Mouse (Mus musculus) heart, postnatal 0 days (tissue): ENCODE measurements around the gene Klhl42. TPM values are rescaled to one million over a fixed set of nuclear protein-coding genes. Genes with fewer than 3 reads are reported as not detected.

Source experiments
- ATAC-seq: fragments of 200-750 bp; cut with Nextera tagmentation; 2 replicates; pipeline ENCODE4 v1.8.0; 2017; ENCODE audit warnings: low read depth, moderate number of reproducible peaks, moderate library complexity; ENCODE audit not compliant: insufficient read depth
- DNase-seq: peaks from one replicate; pipeline ENCODE4 v3.0.0-alpha.2; 2016; ENCODE audit warnings: low spot score
- H3K27ac ChIP-seq: fragments of 300-500 bp; sonication (generic); 2 replicates; pipeline ENCODE4 v1.5.1; 2014; ENCODE audit warnings: low read depth, mild to moderate bottlenecking
- H3K27me3 ChIP-seq: fragments of 300-500 bp; sonication (generic); 2 replicates; pipeline ENCODE4 v1.6.1; 2014; ENCODE audit warnings: low read length, mixed read lengths; ENCODE audit not compliant: control insufficient read depth, insufficient read depth
- H3K36me3 ChIP-seq: fragments of 300-500 bp; sonication (generic); replicated peaks from 2 replicates; pipeline ENCODE4 v1.6.1; 2014; ENCODE audit warnings: low read length, mixed read lengths; ENCODE audit not compliant: control insufficient read depth, insufficient read depth
- H3K4me1 ChIP-seq: fragments of 300-500 bp; sonication (generic); 2 replicates; pipeline ENCODE4 v1.6.1; 2014; ENCODE audit warnings: antibody characterized with exemption; ENCODE audit not compliant: control insufficient read depth, insufficient read depth
- H3K4me2 ChIP-seq: fragments of 300-500 bp; sonication (generic); 2 replicates; pipeline ENCODE4 v1.6.1; 2014; ENCODE audit warnings: low read depth, mild to moderate bottlenecking, low read length, moderate library complexity
- H3K4me3 ChIP-seq: fragments of 300-500 bp; sonication (generic); 2 replicates; pipeline ENCODE4 v1.5.1; 2014; ENCODE audit warnings: low read depth, low read length
- H3K9ac ChIP-seq: fragments of 300-500 bp; sonication (generic); replicated peaks from 2 replicates; pipeline ENCODE4 v1.6.1; 2014; ENCODE audit warnings: low read depth, low read length, mixed read lengths
- H3K9me3 ChIP-seq: fragments of 300-500 bp; sonication (generic); replicated peaks from 2 replicates; pipeline ENCODE4 v1.6.1; 2016; ENCODE audit warnings: low read length; ENCODE audit not compliant: control insufficient read depth
- CTCF ChIP-seq: IDR thresholded peaks from 2 replicates; pipeline ENCODE4 v1.5.1; 2016; ENCODE audit warnings: antibody characterized with exemption, control low read depth, low read depth
- EP300 ChIP-seq: IDR thresholded peaks from 2 replicates; pipeline ENCODE4 v1.6.1; 2016; ENCODE audit warnings: antibody characterized with exemption, low read depth
- WGBS: fragments of 180-500 bp; shearing (Covaris S2); extraction: QIAGEN DNeasy Blood & Tissue Kit; methylation state at CpG from one replicate; pipeline ENCODE4 v1.1.7; 2014; 5-methylcytosine and 5-hydroxymethylcytosine counted together
- polyA plus RNA-seq: library from polyadenylated mRNA; unstranded; fragments of >200 nt; fragmentation: Nextera tagmentation; extraction: Ambion mirVana; gene quantifications from 2 replicates; pipeline ENCODE4 v1.2.1, GENCODE M21; 2015
- total RNA-seq: library from RNA; depleted of rRNA; stranded (reverse); fragments of >200 nt; gene quantifications from 2 replicates; pipeline ENCODE4 v1.2.3, GENCODE M21; 2014; ENCODE audit warnings: low replicate concordance

Gene Klhl42
- total and polyA plus RNA-seq, 2 experiments from 2014 or later, result 2.2 to 56.8 TPM

- Histone ChIP-seq H3K4me3 (no peak overlapping the region), H3K4me1 (no peaks in the 10 kb centered on the region), H3K27me3 (no peaks in the 10 kb centered on the region), H3K4me2 (no peak overlapping the region), H3K27ac (no peak overlapping the region), H3K36me3 (peaks cover 94% of the 10 kb centered on the region), H3K9me3 (no peaks in the 10 kb centered on the region), H3K9ac (no peak overlapping the region)
- TF ChIP-seq EP300, result no peak
- no peak for TF ChIP-seq CTCF
- DNase-seq, result no peak
- 91% methylated on average over 8 of the region's 8 CpGs for WGBS
- no peak for ATAC-seq
These were observed 39.5 kb upstream of the Klhl42 start for GRCm38 (mm10) chr6:147051666-147052065.

- Histone ChIP-seq H3K36me3 (peaks cover 94% of the 10 kb centered on the region), H3K4me2 (no peak overlapping the region), H3K9me3 (no peaks in the 10 kb centered on the region), H3K4me3 (no peak overlapping the region), H3K4me1 (no peaks in the 10 kb centered on the region), H3K27ac (no peak overlapping the region), H3K9ac (no peak overlapping the region), H3K27me3 (no peaks in the 10 kb centered on the region)
- TF ChIP-seq EP300, result no peak
- ATAC-seq (no peak), DNase-seq (no peak)
- WGBS, result 91% methylated on average over 9 of the region's 9 CpGs
These were observed 38.7 kb upstream of the Klhl42 start for GRCm38 (mm10) chr6:147052440-147052839.

DNA sequence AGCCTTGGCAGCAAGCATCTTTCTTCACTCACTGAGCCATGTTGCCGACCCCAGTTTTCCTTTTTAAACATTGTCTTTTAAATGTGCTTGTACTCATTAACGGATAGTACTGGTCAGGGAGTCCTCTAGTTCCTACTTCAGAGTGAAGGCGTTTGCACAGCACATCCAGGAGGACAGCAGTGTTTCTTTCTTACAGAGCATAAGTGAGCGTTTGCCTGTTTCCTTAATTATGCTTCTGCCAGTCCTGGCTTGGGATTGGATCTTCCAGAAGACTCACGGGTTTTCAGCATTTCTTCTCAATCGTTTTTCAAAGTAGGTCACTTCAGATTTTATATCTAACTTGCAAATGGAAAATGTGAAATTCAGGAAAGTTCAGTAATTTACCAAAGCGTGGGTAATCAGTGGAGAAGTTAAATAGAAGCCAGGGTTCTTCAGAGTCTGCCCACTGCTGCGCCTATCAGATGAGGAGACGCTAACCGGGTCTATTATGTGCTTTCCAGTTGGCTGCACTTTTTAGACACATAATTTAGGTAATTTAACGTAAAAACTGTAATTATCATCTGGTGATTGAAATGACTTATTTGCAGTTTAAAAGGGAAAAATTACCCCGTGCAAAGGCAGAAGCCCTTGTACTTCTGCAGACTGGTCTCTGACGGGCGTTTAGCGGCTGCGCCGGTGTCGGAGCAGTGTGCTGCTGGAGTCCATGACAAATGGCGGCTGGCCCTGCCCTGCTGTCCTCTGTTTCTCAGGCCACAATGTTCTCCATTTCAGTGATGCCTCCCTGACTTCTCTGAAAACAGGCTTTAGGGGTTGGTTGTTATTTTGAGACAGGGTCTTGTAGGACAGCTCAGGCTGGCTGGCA lies 37.2 kb upstream of the Klhl42 start:
- ATAC-seq (no peak), DNase-seq (no peak)
- Histone ChIP-seq H3K4me1 (no peaks in the 10 kb centered on the region), H3K4me3 (no peak overlapping the region), H3K27me3 (no peaks in the 10 kb centered on the region), H3K9me3 (no peaks in the 10 kb centered on the region), H3K9ac (no peak overlapping the region), H3K4me2 (no peak overlapping the region), H3K36me3 (peaks cover 88% of the 10 kb centered on the region), H3K27ac (no peak overlapping the region)
- TF ChIP-seq EP300, result no peak
- no peak for TF ChIP-seq CTCF
- 91% methylated on average over 19 of the region's 19 CpGs for WGBS

DNA sequence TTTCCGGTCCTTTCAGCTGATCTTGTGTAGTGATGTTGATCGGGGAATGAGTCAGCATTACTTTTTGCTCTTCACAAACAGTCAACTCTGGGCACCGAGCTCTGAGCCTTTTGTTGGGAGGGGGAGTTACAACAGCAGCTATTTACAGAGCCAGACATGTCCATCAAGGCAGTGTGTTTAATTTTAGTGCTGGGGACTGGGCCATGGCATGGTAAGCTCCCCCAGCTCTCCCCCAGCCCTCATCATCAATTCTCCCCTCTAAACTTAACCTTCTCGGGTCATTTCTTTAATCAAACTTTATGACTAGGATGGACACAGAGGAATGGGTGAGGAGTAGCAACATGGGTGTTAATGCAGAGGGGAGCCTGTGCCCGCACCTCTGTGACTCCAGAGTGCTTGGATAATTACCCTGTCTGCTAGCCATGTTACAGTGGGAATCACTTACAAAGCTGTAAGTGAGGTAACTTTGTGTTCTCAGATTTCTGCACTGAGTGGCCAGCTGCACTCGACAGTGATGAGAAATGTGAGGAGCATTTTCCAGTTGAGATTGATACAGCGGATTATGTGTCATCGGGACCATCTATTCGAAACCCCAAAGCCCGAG lies 35.7 kb upstream of the Klhl42 start:
- no peak overlapping the region for H3K4me3 ChIP-seq
- ATAC-seq (no peak), DNase-seq (no peak)
- no peaks in the 10 kb centered on the region for H3K9me3 ChIP-seq
- H3K4me1 ChIP-seq, result no peaks in the 10 kb centered on the region
- H3K27ac ChIP-seq, result no peak overlapping the region
- H3K27me3 ChIP-seq, result no peaks in the 10 kb centered on the region
- H3K4me2 ChIP-seq, result no peak overlapping the region
- TF ChIP-seq CTCF (no peak), EP300 (no peak)
- H3K36me3 ChIP-seq, result peaks cover 81% of the 10 kb centered on the region
- no peak overlapping the region for H3K9ac ChIP-seq
- WGBS, result 69% methylated on average over 10 of the region's 10 CpGs

- Histone ChIP-seq H3K9ac (no peak overlapping the region), H3K36me3 (peaks cover 82% of the 10 kb centered on the region), H3K4me3 (no peak overlapping the region), H3K27me3 (no peaks in the 10 kb centered on the region), H3K4me1 (no peaks in the 10 kb centered on the region), H3K9me3 (no peaks in the 10 kb centered on the region), H3K4me2 (no peak overlapping the region), H3K27ac (no peak overlapping the region)
- ATAC-seq, result no peak
- 65% methylated on average over 7 of the region's 7 CpGs for WGBS
- DNase-seq, result no peak
- TF ChIP-seq CTCF (peak; percentile 22; the same call in 1 of the 2 replicates), EP300 (no peak)
These were observed 31.9 kb upstream of the Klhl42 start for GRCm38 (mm10) chr6:147059326-147059725.

DNA sequence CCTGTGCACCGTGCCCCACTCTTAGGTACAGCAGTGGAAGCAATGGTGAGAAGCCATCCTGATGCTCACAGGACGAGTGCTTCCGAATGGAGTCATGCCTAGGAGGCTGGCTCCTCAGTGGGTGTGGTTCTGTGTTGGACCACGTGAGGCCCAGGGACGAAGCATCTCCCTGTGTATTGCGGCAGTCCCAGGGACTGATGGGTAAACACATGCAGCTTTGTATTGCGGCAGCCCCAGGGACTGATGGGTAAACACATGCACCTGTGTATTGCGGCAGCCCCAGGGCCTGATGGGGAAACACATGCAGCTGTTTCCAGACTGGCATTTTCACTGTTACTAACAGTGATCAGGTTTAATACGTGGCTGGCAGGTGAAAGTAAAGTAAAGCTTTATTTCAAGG lies 29.5 kb upstream of the Klhl42 start:
- no peak for ATAC-seq
- H3K36me3 ChIP-seq, result peaks cover 73% of the 10 kb centered on the region
- WGBS, result 90% methylated on average over 9 of the region's 9 CpGs

More for the DNA sequence above, 29.5 kb upstream of the Klhl42 start:
- no peaks in the 10 kb centered on the region for H3K4me1 ChIP-seq
- no peak for TF ChIP-seq CTCF
- no peak overlapping the region for H3K27ac ChIP-seq
- H3K9me3 ChIP-seq, result no peaks in the 10 kb centered on the region
- no peak overlapping the region for H3K9ac ChIP-seq
- DNase-seq, result no peak
- H3K27me3 ChIP-seq, result no peaks in the 10 kb centered on the region
- H3K4me2 ChIP-seq, result no peak overlapping the region
- H3K4me3 ChIP-seq, result no peak overlapping the region
